ENCODE assay signal across 7 mouse cellular contexts in genomic region chr9:106430015-106430264, GRCm38 (mm10). TPM values are rescaled to one million over a fixed set of nuclear protein-coding genes. Genes with fewer than 3 reads are reported as not detected.
DNase-seq lines count a peak whose midpoint lies in the region; ATAC-seq and TF ChIP-seq lines count a peak whose summit lies in the region.

No protein-coding gene starts in this region.

- peak overlapping the region; percentile 79 for H3K4me2 ChIP-seq in neural tube, embryonic 11.5 days (ENCODE audit: low read depth)
- H3K4me2 ChIP-seq in forebrain, embryonic 11.5 days (ENCODE audit: low read depth, low read length, severe bottlenecking), result peak overlapping the region; percentile 84
- peak overlapping the region; percentile 74 for H3K4me2 ChIP-seq in limb, embryonic 15.5 days
- H3K4me2 ChIP-seq in stomach, postnatal 0 days (replicated peaks; ENCODE audit: low read depth), result peak overlapping the region; percentile 79

- no peaks in the 10 kb centered on the region for H3K9me3 ChIP-seq in neural tube, embryonic 11.5 days (ENCODE audit: control insufficient read depth, low read length)
- no peaks in the 10 kb centered on the region for H3K9me3 ChIP-seq in forebrain, embryonic 11.5 days (ENCODE audit: control insufficient read depth, low read length)
- no peaks in the 10 kb centered on the region for H3K9me3 ChIP-seq in limb, embryonic 15.5 days
- no peaks in the 10 kb centered on the region for H3K9me3 ChIP-seq in stomach, postnatal 0 days (ENCODE audit: control insufficient read depth, low read length)

- no peak for TF ChIP-seq EP300 in stomach, postnatal 0 days (optimal IDR thresholded peaks at IDR 0.05)

- peak overlapping the region; percentile 79 for H3K4me3 ChIP-seq in neural tube, embryonic 11.5 days (ENCODE audit: low read depth, low read length)
- peak overlapping the region; percentile 92 for H3K4me3 ChIP-seq in forebrain, embryonic 11.5 days (ENCODE audit: low read depth, low read length)
- H3K4me3 ChIP-seq in limb, embryonic 15.5 days, result peak overlapping the region; percentile 76
- peak overlapping the region; percentile 47 for H3K4me3 ChIP-seq in stomach, postnatal 0 days (ENCODE audit: low read depth, low read length)

- no peak for DNase-seq in neural tube, embryonic 11.5 days (ENCODE audit: low spot score)
- DNase-seq in neural tube, embryonic 10.5 days (ENCODE audit: extremely low spot score, low spot score), result no peak
- no peak for DNase-seq in forebrain, embryonic 11.5 days (ENCODE audit: low spot score)
- no peak for DNase-seq in stomach, postnatal 0 days (ENCODE audit: low spot score)
- no peak for DNase-seq in thymus, postnatal 10 days (ENCODE audit: low spot score in 2 of 2)
- DNase-seq in adrenal gland, postnatal 36 days, result no peak

- H3K27me3 ChIP-seq in neural tube, embryonic 11.5 days (ENCODE audit: control insufficient read depth, insufficient read depth, low read length), result no peaks in the 10 kb centered on the region
- H3K27me3 ChIP-seq in forebrain, embryonic 11.5 days (ENCODE audit: control insufficient read depth, insufficient read depth, low read length), result no peaks in the 10 kb centered on the region
- no peaks in the 10 kb centered on the region for H3K27me3 ChIP-seq in limb, embryonic 15.5 days
- no peaks in the 10 kb centered on the region for H3K27me3 ChIP-seq in stomach, postnatal 0 days (ENCODE audit: control insufficient read depth, insufficient read depth, low read length)

- peaks cover 7% of the 10 kb centered on the region for H3K4me1 ChIP-seq in neural tube, embryonic 11.5 days (ENCODE audit: control insufficient read depth, insufficient read depth, low read length)
- peaks cover 6% of the 10 kb centered on the region for H3K4me1 ChIP-seq in forebrain, embryonic 11.5 days (replicated peaks; ENCODE audit: control insufficient read depth, insufficient read depth, low read length)
- H3K4me1 ChIP-seq in limb, embryonic 15.5 days, result peaks cover 19% of the 10 kb centered on the region
- H3K4me1 ChIP-seq in stomach, postnatal 0 days (replicated peaks; ENCODE audit: control insufficient read depth, insufficient read depth), result no peaks in the 10 kb centered on the region

- H3K9ac ChIP-seq in neural tube, embryonic 11.5 days (ENCODE audit: low read length), result peak overlapping the region; percentile 98
- peak overlapping the region; percentile 99 for H3K9ac ChIP-seq in forebrain, embryonic 11.5 days (ENCODE audit: low read length)
- peak overlapping the region; percentile 91 for H3K9ac ChIP-seq in limb, embryonic 15.5 days
- peak overlapping the region; percentile 75 for H3K9ac ChIP-seq in stomach, postnatal 0 days (ENCODE audit: low read length)

- peak overlapping the region; percentile 78; the same call in 1 of the 2 replicates for H3K27ac ChIP-seq in neural tube, embryonic 11.5 days (ENCODE audit: low read depth, low read length)
- H3K27ac ChIP-seq in forebrain, embryonic 11.5 days (ENCODE audit: low read depth, low read length), result peak overlapping the region; percentile 92
- H3K27ac ChIP-seq in limb, embryonic 15.5 days, result peak overlapping the region; percentile 96
- peak overlapping the region; percentile 82 for H3K27ac ChIP-seq in stomach, postnatal 0 days (replicated peaks)

- 2% methylated on average over 4 of the region's 4 CpGs for WGBS in neural tube, embryonic 11.5 days
- 3% methylated on average over 4 of the region's 4 CpGs for WGBS in forebrain, embryonic 11.5 days
- under 1% methylated on average over 4 of the region's 4 CpGs for WGBS in limb, embryonic 15.5 days
- 2% methylated on average over 4 of the region's 4 CpGs for WGBS in stomach, postnatal 0 days

- H3K36me3 ChIP-seq in neural tube, embryonic 11.5 days (ENCODE audit: control insufficient read depth, insufficient read depth, low read length), result peaks cover 11% of the 10 kb centered on the region
- peaks cover 13% of the 10 kb centered on the region for H3K36me3 ChIP-seq in forebrain, embryonic 11.5 days (ENCODE audit: control insufficient read depth, insufficient read depth, low read length)
- peaks cover 40% of the 10 kb centered on the region for H3K36me3 ChIP-seq in limb, embryonic 15.5 days
- peaks cover 8% of the 10 kb centered on the region for H3K36me3 ChIP-seq in stomach, postnatal 0 days (ENCODE audit: control insufficient read depth, insufficient read depth, low read length)

- ATAC-seq in neural tube, embryonic 11.5 days (ENCODE audit: insufficient read depth, low FRiP score, low TSS enrichment), result no peak
- ATAC-seq in forebrain, embryonic 11.5 days (replicated peaks; ENCODE audit: low FRiP score), result no peak; the same call in none of the 2 replicates
- ATAC-seq in limb, embryonic 15.5 days (ENCODE audit: insufficient number of reproducible peaks, low FRiP score, low TSS enrichment, low read depth), result no peak
- ATAC-seq in stomach, postnatal 0 days (ENCODE audit: low FRiP score, low TSS enrichment), result no peak

- no peak for TF ChIP-seq CTCF in stomach, postnatal 0 days (IDR thresholded peaks at IDR 0.05; ENCODE audit: low read depth)

RNA-seq across cellular contexts. Expression of gene Rpl29, which starts 0.7 kb away (rescaled TPM):
- 844 and 856 TPM in 2 replicates for polyA plus RNA-seq in neural tube, embryonic 11.5 days (2014; fragmentation: Nextera tagmentation; extraction: Ambion mirVana)
- 879 and 889 TPM in 2 replicates for polyA plus RNA-seq in forebrain, embryonic 11.5 days (2014; fragmentation: Nextera tagmentation; extraction: Ambion mirVana)
- 786 and 956 TPM in 2 replicates for polyA plus RNA-seq in limb, embryonic 15.5 days (2015; fragmentation: Nextera tagmentation; extraction: Ambion mirVana)
- polyA plus RNA-seq in stomach, postnatal 0 days (2015; fragmentation: Nextera tagmentation; extraction: Ambion mirVana), result 810 and 847 TPM in 2 replicates
- total RNA-seq in adrenal gland, postnatal 36 days (2021), result 100 to 1,000 TPM; 403 to 411 TPM

RNA-seq across cellular contexts. Expression of gene Acy1, which starts 8.2 kb away (rescaled TPM):
- 32.1 and 33.4 TPM in 2 replicates for polyA plus RNA-seq in neural tube, embryonic 11.5 days (2014; fragmentation: Nextera tagmentation; extraction: Ambion mirVana)
- 39.5 and 43.4 TPM in 2 replicates for polyA plus RNA-seq in forebrain, embryonic 11.5 days (2014; fragmentation: Nextera tagmentation; extraction: Ambion mirVana)
- polyA plus RNA-seq in limb, embryonic 15.5 days (2015; fragmentation: Nextera tagmentation; extraction: Ambion mirVana), result 42.2 and 48.6 TPM in 2 replicates
- polyA plus RNA-seq in stomach, postnatal 0 days (2015; fragmentation: Nextera tagmentation; extraction: Ambion mirVana), result 20.7 and 23.9 TPM in 2 replicates
- total RNA-seq in adrenal gland, postnatal 36 days (2021), result 10 to 100 TPM; 11.7 to 14.8 TPM

RNA-seq across cellular contexts. Expression of gene Abhd14b, which starts 17.3 kb away (rescaled TPM):
- 7.3 and 7.5 TPM in 2 replicates for polyA plus RNA-seq in neural tube, embryonic 11.5 days (2014; fragmentation: Nextera tagmentation; extraction: Ambion mirVana)
- 4.6 and 4.7 TPM in 2 replicates for polyA plus RNA-seq in forebrain, embryonic 11.5 days (2014; fragmentation: Nextera tagmentation; extraction: Ambion mirVana)
- 38.9 and 40.8 TPM in 2 replicates for polyA plus RNA-seq in limb, embryonic 15.5 days (2015; fragmentation: Nextera tagmentation; extraction: Ambion mirVana)
- polyA plus RNA-seq in stomach, postnatal 0 days (2015; fragmentation: Nextera tagmentation; extraction: Ambion mirVana), result 39.0 and 46.0 TPM in 2 replicates
- total RNA-seq in adrenal gland, postnatal 36 days (2021), result 10 to 100 TPM; 25.2 to 45.0 TPM

RNA-seq across cellular contexts. Expression of gene Abhd14a, which starts 17.5 kb away (rescaled TPM):
- polyA plus RNA-seq in neural tube, embryonic 11.5 days (2014; fragmentation: Nextera tagmentation; extraction: Ambion mirVana), result 33.9 and 38.6 TPM in 2 replicates
- polyA plus RNA-seq in forebrain, embryonic 11.5 days (2014; fragmentation: Nextera tagmentation; extraction: Ambion mirVana), result 38.3 and 41.0 TPM in 2 replicates
- polyA plus RNA-seq in limb, embryonic 15.5 days (2015; fragmentation: Nextera tagmentation; extraction: Ambion mirVana), result 75.0 TPM in 2 replicates
- 23.1 and 23.2 TPM in 2 replicates for polyA plus RNA-seq in stomach, postnatal 0 days (2015; fragmentation: Nextera tagmentation; extraction: Ambion mirVana)
- total RNA-seq in adrenal gland, postnatal 36 days (2021), result 10 to 100 TPM; 18.9 to 20.2 TPM

RNA-seq across cellular contexts. Expression of gene Pcbp4, which starts 23.2 kb away (rescaled TPM):
- 267 and 278 TPM in 2 replicates for polyA plus RNA-seq in neural tube, embryonic 11.5 days (2014; fragmentation: Nextera tagmentation; extraction: Ambion mirVana)
- polyA plus RNA-seq in forebrain, embryonic 11.5 days (2014; fragmentation: Nextera tagmentation; extraction: Ambion mirVana), result 300 and 309 TPM in 2 replicates
- polyA plus RNA-seq in limb, embryonic 15.5 days (2015; fragmentation: Nextera tagmentation; extraction: Ambion mirVana), result 83.2 and 91.4 TPM in 2 replicates
- 16.8 and 20.3 TPM in 2 replicates for polyA plus RNA-seq in stomach, postnatal 0 days (2015; fragmentation: Nextera tagmentation; extraction: Ambion mirVana)
- 10 to 100 TPM; 20.2 to 27.7 TPM for total RNA-seq in adrenal gland, postnatal 36 days (2021)
